Mouse (Mus musculus) bone marrow macrophage, adult 2 months (primary cell): ENCODE results near the gene Gm10491.

Experiments used
- CTCF ChIP-seq: IDR thresholded peaks from 2 replicates; pipeline ENCODE4 v1.5.1; 2012; ENCODE audit warnings: low read depth, mild to moderate bottlenecking, low read length, moderate library complexity
- POLR2A ChIP-seq: IDR thresholded peaks from 2 replicates; pipeline ENCODE4 v1.6.1; 2012; ENCODE audit warnings: mild to moderate bottlenecking, low read depth, low read length, borderline replicate concordance

- no peak for TF ChIP-seq POLR2A
- TF ChIP-seq CTCF, result no peak
Observed at GRCm38 (mm10) chrX:7947108-7947899, 39.7 kb upstream of the Gm10491 start, which contains the start of gene Hdac6.
